Mouse (Mus musculus) stomach, embryonic 14.5 days (tissue): ENCODE data around the gene Erbin. TPM values are rescaled to one million over a fixed set of nuclear protein-coding genes. Genes with fewer than 3 reads are reported as not detected.

Experiments
- ATAC-seq: fragments of 200-750 bp; cut with Nextera tagmentation; 2 replicates; pipeline ENCODE4 v1.8.0; 2017; ENCODE audit warnings: low read depth, moderate TSS enrichment; ENCODE audit not compliant: insufficient number of reproducible peaks, insufficient read depth, low FRiP score
- H3K27ac ChIP-seq: fragments of 300-500 bp; sonication (generic); 2 replicates; pipeline ENCODE4 v1.5.1; 2014; ENCODE audit warnings: mild to moderate bottlenecking, low read length, moderate library complexity, mixed read lengths
- H3K27me3 ChIP-seq: fragments of 300-500 bp; sonication (generic); 2 replicates; pipeline ENCODE4 v1.6.1; 2014; ENCODE audit warnings: low read length, control low read depth, mixed read lengths; ENCODE audit not compliant: control insufficient read depth, insufficient read depth
- H3K36me3 ChIP-seq: fragments of 300-500 bp; sonication (generic); 2 replicates; pipeline ENCODE4 v1.6.1; 2014; ENCODE audit warnings: mild to moderate bottlenecking, control low read depth, low read length, moderate library complexity, mixed read lengths; ENCODE audit not compliant: control insufficient read depth, insufficient read depth
- H3K4me1 ChIP-seq: fragments of 300-500 bp; sonication (generic); 2 replicates; pipeline ENCODE4 v1.6.1; 2014; ENCODE audit warnings: low read length, control low read depth, mixed read lengths; ENCODE audit not compliant: control insufficient read depth, insufficient read depth
- H3K4me2 ChIP-seq: fragments of 300-500 bp; sonication (generic); replicated peaks from 2 replicates; pipeline ENCODE4 v1.6.1; 2014; ENCODE audit warnings: low read depth, low read length, control low read depth
- H3K4me3 ChIP-seq: fragments of 300-500 bp; sonication (generic); 2 replicates; pipeline ENCODE4 v1.5.1; 2014; ENCODE audit warnings: low read depth, low read length, control low read depth
- H3K9ac ChIP-seq: fragments of 300-500 bp; sonication (generic); replicated peaks from 2 replicates; pipeline ENCODE4 v1.6.1; 2014; ENCODE audit warnings: low read depth, mild to moderate bottlenecking, control low read depth, low read length, moderate library complexity, mixed read lengths
- H3K9me3 ChIP-seq: fragments of 300-500 bp; sonication (generic); 2 replicates; pipeline ENCODE4 v1.6.1; 2016; ENCODE audit warnings: low read depth, low read length, control low read depth; ENCODE audit not compliant: control insufficient read depth
- WGBS: fragments of 180-500 bp; shearing (Covaris S2); extraction: QIAGEN DNeasy Blood & Tissue Kit; methylation state at CpG from one replicate; pipeline ENCODE4 v1.1.7; 2014; 5-methylcytosine and 5-hydroxymethylcytosine counted together
- polyA plus RNA-seq: library from polyadenylated mRNA; unstranded; fragments of >200 nt; fragmentation: Nextera tagmentation; extraction: Ambion mirVana; gene quantifications from 2 replicates; pipeline ENCODE4 v1.2.1, GENCODE M21; 2014

Gene Erbin
- polyA plus RNA-seq, 1 experiment from 2014 or later: 39.8 TPM

DNA sequence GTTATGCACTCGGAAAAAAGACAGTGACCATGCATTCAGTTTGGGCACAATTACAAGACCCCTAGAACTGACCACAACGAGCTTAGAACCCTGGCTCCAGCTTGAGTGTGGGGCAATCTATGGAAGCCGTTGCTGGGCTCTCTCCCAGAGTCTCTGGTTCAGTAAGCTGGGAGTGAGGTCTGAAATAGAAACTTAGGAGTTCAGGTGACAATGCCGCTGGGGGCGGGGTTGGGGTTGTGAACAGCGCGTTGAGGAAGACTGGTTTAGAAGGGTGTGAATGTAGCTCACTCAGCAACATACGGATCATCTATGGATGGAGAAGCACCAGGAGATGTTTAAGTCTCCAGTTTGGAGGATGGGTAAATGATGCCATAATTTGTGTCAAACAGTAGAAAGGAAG, 143.2 kb downstream of the Erbin start:
- no peaks in the 10 kb centered on the region for H3K36me3 ChIP-seq
- ATAC-seq: no peak
- H3K9ac ChIP-seq: no peak overlapping the region
- peaks cover 9% of the 10 kb centered on the region for H3K4me1 ChIP-seq
- H3K4me2 ChIP-seq: no peak overlapping the region
- H3K4me3 ChIP-seq: no peak overlapping the region
- H3K9me3 ChIP-seq: no peaks in the 10 kb centered on the region
- no peaks in the 10 kb centered on the region for H3K27me3 ChIP-seq
- H3K27ac ChIP-seq: no peak overlapping the region
- 68% methylated on average over 8 of the region's 8 CpGs for WGBS

DNA sequence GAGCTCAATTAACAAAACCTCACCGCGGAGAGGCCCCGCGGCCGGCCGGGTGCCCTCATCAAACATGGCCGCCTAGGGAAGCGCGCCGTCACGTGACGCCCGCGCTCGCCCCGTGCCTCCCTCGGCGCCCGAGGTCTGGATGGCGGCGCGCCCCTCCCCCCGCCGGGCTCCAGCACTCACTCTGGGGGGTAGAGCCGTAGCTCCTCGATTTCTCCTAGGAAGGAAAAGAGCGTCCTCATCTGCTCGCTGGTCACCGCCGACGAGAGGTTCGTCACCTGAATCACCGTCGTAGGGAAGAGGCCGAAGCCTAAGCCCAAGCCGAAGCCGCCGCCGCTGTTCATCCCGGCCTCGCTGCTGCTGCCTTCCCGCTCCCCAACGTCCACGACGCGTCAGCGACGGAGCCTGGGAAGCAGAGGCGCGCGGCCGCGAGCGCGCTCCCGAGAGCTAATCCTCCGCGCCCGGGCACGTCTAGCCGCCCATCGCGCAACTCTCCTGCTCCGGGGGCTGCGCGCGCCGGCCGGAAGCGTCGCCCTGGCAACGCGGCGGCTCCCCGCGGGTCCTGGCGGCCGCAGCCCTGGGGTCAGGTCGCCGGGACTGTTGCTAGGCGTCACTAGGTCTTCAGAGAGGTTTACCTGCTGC, 146.1 kb downstream of the Erbin start, which contains the start of gene Srek1:
Srek1 (minus strand) TSS at position 490 of the 639 bp plus-strand sequence.
- Histone ChIP-seq H3K9me3 (no peaks in the 10 kb centered on the region), H3K27me3 (no peaks in the 10 kb centered on the region), H3K4me1 (peaks cover 10% of the 10 kb centered on the region), H3K4me2 (peak within 1 kb of the TSS; percentile 49), H3K9ac (peak within 1 kb of the TSS; percentile 86), H3K27ac (peak within 1 kb of the TSS; percentile 98), H3K4me3 (peak within 1 kb of the TSS; percentile 63), H3K36me3 (peaks cover 4% of the 10 kb centered on the region; the same call in 1 of the 2 replicates)
- peak; percentile 93 for ATAC-seq
- under 1% methylated on average over 80 of the region's 81 CpGs for WGBS

DNA sequence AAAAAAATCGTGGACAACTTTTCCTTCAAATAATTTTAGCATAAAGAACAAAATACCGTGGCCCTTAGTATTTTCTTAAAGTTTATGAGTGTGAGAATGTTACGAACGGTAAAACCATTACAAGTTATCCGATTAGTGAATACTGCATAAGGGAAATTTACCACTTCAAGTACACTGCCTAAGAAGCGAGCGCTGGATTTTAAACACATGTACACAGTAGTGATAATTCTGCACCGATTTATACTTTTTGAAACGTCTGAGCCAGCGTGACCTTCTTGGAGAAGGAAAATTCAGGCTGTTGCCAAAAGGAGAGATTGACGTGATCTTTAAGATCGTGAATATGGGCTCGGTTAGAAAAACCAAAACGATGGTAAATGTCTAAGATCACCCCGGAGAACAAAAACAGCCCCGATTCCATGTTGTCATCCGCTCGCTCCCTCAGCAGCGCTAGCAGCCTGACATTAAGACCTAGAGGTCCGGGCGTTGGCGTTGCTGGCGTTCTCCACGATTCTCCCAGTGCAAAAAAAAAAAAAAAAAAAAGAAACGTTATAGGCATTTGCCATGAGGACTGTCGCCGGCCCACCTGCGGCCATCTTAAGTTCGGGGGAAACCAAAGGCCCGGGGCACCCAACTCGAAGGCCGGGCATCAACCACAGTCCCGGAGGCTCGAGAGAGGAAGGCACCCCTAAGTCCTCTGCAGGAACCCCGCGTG, 146.8 kb downstream of the Erbin start:
- Histone ChIP-seq H3K4me2 (peak overlapping the region; percentile 49), H3K27ac (peak overlapping the region; percentile 98), H3K4me1 (peaks cover 10% of the 10 kb centered on the region), H3K9me3 (no peaks in the 10 kb centered on the region), H3K4me3 (peak overlapping the region; percentile 63), H3K36me3 (peaks cover 4% of the 10 kb centered on the region; the same call in 1 of the 2 replicates), H3K9ac (peak overlapping the region; percentile 86), H3K27me3 (no peaks in the 10 kb centered on the region)
- ATAC-seq: peak; percentile 55; the same call in 1 of the 2 replicates
- WGBS: under 1% methylated on average over 36 of the region's 36 CpGs

DNA sequence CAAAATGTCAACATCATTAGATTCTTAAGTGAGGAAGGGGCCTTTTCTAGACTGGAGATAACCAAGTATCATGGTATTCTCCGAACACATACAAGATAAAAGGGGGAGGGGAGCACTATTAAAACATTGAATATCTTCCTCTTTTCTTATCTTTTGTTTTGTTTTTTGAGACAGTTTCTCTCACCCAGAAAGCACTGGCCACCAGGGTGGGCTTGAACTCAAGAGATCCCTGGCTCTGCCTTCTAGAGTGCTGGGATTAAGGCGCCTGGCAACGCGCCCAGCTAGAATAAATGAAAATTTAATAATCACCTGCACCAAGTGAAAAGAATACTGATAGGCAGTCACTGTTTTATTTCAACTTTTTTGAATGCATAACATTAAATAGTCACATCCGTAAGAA, 147.4 kb downstream of the Erbin start:
- no peak overlapping the region for H3K27ac ChIP-seq
- no peaks in the 10 kb centered on the region for H3K27me3 ChIP-seq
- H3K9ac ChIP-seq: 0 out of 2 replicates have a peak overlapping the region, but pooled peaks have one; percentile 4
- H3K4me3 ChIP-seq: peak overlapping the region; percentile 63
- peak overlapping the region; percentile 49 for H3K4me2 ChIP-seq
- peaks cover 10% of the 10 kb centered on the region for H3K4me1 ChIP-seq
- WGBS: 32% methylated on average over 5 of the region's 5 CpGs
- H3K36me3 ChIP-seq: peaks cover 4% of the 10 kb centered on the region
- H3K9me3 ChIP-seq: no peaks in the 10 kb centered on the region
- no peak for ATAC-seq

DNA sequence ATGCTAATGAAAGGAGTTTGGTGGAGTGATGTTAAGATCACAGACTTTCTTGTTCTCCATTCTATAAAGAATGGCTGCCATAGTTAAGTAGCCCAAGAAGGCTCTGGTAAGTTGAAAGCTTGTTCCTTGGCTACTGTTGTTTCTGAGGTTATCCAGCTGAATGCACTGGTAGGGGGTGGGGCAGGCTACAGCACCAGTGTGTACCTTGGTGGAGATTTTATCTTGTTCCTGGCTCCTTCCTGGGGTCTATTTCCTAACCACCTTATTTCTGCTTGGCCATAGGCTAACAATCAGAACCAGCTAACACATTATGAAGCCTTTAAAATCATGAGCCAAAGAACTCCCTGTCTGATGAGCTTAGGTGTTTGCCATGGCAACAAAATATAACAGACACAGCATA, 149.5 kb downstream of the Erbin start:
- Histone ChIP-seq H3K4me3 (no peak overlapping the region), H3K4me1 (peaks cover 10% of the 10 kb centered on the region), H3K9ac (no peak overlapping the region), H3K27me3 (no peaks in the 10 kb centered on the region), H3K9me3 (no peaks in the 10 kb centered on the region), H3K36me3 (peaks cover 15% of the 10 kb centered on the region), H3K4me2 (no peak overlapping the region), H3K27ac (no peak overlapping the region)
- no peak for ATAC-seq

Other genes with a start within 250 kb of the Erbin start
- 124 and 133 TPM in 2 replicates for gene Srek1, start 145.9 kb downstream of the Erbin start, polyA plus RNA-seq
- 22.9 and 26.6 TPM in 2 replicates for gene Nln, start 189.1 kb upstream of the Erbin start, polyA plus RNA-seq
- gene Sgtb, start 189.2 kb upstream of the Erbin start, polyA plus RNA-seq: 6.0 and 7.2 TPM in 2 replicates